Mouse (Mus musculus) macrophage (primary cell): ENCODE results near the gene N4bp2. TPM values are rescaled to one million over a fixed set of nuclear protein-coding genes. Genes with fewer than 3 reads are reported as not detected.

Source experiments
- H3K27ac ChIP-seq: fragments of 350-480 bp; formaldehyde crosslinking; 2 replicates; pipeline ENCODE4 v1.9.0; 2021
- H3K36me3 ChIP-seq: fragments of 350-480 bp; formaldehyde crosslinking; 2 replicates; pipeline ENCODE4 v1.9.0; 2021; ENCODE audit errors: inconsistent target
- H3K4me3 ChIP-seq: fragments of 350-480 bp; formaldehyde crosslinking; 2 replicates; pipeline ENCODE4 v1.9.0; 2021; ENCODE audit errors: inconsistent target
- H3K79me2 ChIP-seq: fragments of 350-480 bp; formaldehyde crosslinking; 2 replicates; pipeline ENCODE4 v1.9.0; 2021; ENCODE audit errors: inconsistent target
- WGBS: methylation state at CpG from one replicate; pipeline ENCODE4 v1.1.7; 2026; ENCODE audit warnings: inconsistent platforms; ENCODE audit not compliant: missing documents; 5-methylcytosine and 5-hydroxymethylcytosine counted together
- polyA plus RNA-seq: library from polyadenylated mRNA; stranded (reverse); fragments of 250-400 nt; gene quantifications from 3 replicates; pipeline ENCODE4 v1.2.4, GENCODE M21; 2018; ENCODE audit warnings: inconsistent platforms

Gene N4bp2
- polyA plus RNA-seq, 1 experiment from 2014 or later, result 5.2 TPM

DNA sequence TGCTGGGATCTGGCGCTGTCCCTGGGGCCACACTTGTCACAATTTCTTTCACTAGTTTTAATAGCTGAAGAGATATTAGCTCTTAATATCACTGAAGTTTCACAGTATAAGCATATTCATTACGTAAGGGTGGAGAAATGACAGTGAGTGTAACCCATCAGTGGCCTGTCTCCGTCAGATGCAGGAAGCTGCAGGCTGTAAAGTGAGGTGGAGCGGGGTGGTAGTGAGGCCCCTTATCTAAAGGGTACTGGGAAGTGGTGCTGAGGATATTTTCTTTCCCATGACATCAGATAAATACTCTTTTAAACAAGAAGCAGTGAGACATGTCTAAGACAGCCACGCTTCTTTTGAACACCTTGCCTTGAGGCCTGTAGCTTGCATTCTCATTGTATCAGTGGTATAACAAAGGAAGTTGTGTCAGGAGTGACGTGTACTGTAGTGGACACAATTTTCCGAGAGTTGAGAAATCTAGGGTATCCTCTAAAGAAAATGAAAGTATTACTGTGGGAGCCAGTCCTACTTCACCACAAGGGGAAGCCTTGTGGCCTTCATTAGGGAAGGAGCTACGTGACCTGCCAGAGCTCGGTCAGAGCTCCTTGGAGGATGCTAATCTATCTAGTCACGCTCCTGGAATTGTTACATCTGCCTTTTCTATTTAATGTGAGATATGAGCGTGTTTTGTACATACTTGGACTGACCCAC is 68.7 kb downstream of the N4bp2 start:
- no peaks in the 10 kb centered on the region for H3K79me2 ChIP-seq
- whole genome bisulfite sequencing, result 38% methylated on average over 11 of the region's 11 CpGs
- no peak overlapping the region for H3K4me3 ChIP-seq
- H3K27ac ChIP-seq, result no peak overlapping the region
- no peaks in the 10 kb centered on the region for H3K36me3 ChIP-seq

DNA sequence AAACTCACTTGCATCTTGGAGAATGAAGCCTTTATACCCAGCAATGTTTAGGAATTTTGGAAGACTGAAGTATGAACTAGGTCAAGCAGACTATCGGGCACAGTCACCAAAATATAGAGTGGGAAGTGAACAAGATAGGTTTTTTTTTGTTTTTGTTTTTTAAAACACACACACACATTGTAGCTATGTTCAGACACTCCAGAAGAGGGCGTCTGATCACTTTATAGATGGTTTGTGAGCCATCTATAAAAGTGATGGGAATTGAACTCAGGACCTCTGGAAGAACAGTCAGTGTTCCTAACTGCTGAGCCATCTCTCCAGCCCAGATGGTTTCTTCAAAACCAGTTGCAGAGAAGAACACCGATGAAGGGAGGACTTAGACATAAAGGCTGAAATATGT is 69.8 kb downstream of the N4bp2 start:
- H3K4me3 ChIP-seq, result no peak overlapping the region
- 92% methylated on average over 3 of the region's 3 CpGs for WGBS
- no peaks in the 10 kb centered on the region for H3K36me3 ChIP-seq
- no peaks in the 10 kb centered on the region for H3K79me2 ChIP-seq
- H3K27ac ChIP-seq, result no peak overlapping the region

DNA sequence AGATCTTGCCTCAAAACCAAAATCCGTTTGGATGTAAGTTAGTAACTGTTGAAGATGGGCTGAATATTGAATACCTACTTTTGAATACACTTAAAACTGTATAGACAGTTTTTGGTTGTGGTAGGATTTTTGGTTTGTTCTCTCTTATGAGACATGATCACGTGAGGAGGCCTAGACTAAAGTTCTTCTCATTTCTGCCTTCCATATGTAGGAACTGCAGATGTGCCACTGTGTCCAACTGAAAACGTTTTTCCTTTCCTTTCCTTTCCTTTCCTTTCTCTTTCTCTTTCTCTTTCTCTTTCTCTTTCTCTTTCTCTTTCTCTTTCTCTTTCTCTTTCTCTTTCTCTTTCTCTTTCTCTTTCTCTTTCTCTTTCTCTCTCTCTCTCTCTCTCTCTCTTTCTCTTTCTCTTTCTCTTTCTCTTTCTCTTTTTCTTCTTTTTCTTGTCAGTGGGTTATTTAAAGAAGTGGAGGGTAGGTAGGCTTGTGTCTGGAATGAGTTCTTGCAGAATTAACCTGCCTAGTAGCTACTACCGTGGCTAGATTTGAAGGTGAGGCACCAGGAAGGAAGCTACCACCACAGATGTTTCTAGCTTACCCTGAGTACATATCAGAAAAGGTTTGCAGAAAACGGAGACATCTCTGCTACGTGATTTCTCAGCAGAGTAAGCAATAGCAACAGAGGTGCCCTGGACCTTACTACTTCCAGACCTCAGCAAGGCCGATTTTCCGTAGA is 70.6 kb downstream of the N4bp2 start:
- no peak overlapping the region for H3K4me3 ChIP-seq
- 97% methylated on average over 8 of the region's 8 CpGs for WGBS
- H3K79me2 ChIP-seq, result no peaks in the 10 kb centered on the region
- no peaks in the 10 kb centered on the region for H3K36me3 ChIP-seq
- H3K27ac ChIP-seq, result no peak overlapping the region

DNA sequence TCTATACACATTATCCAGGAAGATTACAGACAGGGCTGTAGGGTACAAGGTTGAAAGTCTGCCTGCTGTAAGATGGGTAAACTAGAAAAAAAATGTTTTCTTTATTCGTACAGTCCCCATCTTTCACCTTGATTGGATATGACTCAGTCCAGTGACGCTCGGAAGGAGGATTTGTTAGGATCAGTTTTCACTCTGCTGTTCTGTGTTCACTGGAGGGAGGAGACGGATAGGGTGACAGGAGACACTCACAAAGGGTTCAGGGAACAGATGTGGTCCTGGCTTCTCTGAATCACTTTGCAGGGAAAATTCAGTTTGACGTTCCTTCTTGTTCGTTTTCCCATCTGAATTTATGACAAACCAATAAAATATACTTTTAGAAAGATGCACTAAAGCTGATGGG is 74.7 kb downstream of the N4bp2 start:
- no peaks in the 10 kb centered on the region for H3K79me2 ChIP-seq
- no peak overlapping the region for H3K4me3 ChIP-seq
- H3K36me3 ChIP-seq, result no peaks in the 10 kb centered on the region
- 99% methylated on average over 6 of the region's 6 CpGs for WGBS
- no peak overlapping the region for H3K27ac ChIP-seq

DNA sequence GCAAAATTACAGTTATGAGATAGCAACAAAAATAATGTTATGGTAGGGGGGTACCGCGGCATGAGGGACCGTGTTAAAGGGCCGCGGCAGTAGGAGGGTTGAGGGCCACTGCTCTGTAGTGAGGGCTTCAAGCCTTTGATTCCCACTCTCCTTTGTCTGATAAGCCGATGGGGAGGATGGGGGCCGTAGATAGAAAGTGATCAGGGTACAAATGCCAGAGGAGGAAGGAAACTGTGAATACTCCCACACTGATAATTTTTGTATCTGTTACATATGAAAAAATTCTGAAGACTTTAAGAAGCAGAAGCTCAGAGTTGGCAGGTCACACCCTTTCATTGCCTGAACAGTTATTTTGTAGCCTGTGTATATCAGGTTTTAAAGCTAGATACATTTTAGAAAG is 79.6 kb downstream of the N4bp2 start:
- 94% methylated on average over 7 of the region's 7 CpGs for WGBS
- no peak overlapping the region for H3K27ac ChIP-seq
- H3K4me3 ChIP-seq, result no peak overlapping the region
- H3K79me2 ChIP-seq, result no peaks in the 10 kb centered on the region
- no peaks in the 10 kb centered on the region for H3K36me3 ChIP-seq

DNA sequence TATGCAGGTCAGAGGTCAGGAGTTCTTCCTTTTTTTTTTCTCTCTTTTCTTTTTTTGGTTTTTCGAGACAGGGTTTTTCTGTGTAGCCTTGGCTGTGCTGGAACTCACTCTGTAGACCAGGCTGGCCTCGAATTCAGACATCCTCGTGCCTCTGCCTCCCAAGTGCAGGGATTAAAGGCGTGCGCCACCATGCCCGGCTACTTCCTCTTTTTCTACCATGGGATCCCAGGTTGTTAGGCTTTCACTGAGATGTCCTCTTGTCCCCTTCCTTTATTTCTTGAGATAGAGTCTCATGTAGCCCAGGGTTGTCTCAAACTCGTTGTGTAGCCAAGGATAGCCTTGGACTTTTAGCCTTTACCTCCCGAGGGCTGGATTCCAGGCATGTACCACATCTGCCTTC is 83.2 kb downstream of the N4bp2 start:
- H3K4me3 ChIP-seq, result no peak overlapping the region
- WGBS, result 62% methylated on average over 7 of the region's 8 CpGs

DNA sequence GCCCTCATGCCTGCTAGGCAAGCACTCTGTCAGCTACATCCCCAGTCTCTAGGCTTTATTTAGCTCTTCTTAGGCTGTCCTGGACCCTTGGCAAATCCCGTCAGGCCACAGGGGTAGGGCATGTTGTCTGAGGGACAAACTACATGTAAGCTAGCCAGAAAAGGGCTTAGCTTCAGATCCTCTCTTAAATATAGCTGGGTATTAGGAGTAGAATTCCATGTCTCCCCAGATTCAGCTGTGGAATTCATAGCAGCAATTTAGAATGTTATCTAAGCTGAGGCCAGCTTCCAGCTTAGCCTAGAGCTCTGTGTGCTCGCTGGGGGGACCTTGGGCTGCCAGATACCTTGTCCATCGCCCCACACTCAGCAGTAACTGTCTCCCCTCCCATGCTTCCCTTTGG is 83.6 kb downstream of the N4bp2 start:
- H3K4me3 ChIP-seq, result no peak overlapping the region
- WGBS, result 88% methylated on average over 3 of the region's 3 CpGs
- H3K36me3 ChIP-seq, result no peaks in the 10 kb centered on the region
- H3K27ac ChIP-seq, result no peak overlapping the region
- H3K79me2 ChIP-seq, result no peaks in the 10 kb centered on the region

More for the DNA sequence above, 83.2 kb downstream of the N4bp2 start:
- H3K36me3 ChIP-seq, result no peaks in the 10 kb centered on the region
- no peak overlapping the region for H3K27ac ChIP-seq
- H3K79me2 ChIP-seq, result no peaks in the 10 kb centered on the region

DNA sequence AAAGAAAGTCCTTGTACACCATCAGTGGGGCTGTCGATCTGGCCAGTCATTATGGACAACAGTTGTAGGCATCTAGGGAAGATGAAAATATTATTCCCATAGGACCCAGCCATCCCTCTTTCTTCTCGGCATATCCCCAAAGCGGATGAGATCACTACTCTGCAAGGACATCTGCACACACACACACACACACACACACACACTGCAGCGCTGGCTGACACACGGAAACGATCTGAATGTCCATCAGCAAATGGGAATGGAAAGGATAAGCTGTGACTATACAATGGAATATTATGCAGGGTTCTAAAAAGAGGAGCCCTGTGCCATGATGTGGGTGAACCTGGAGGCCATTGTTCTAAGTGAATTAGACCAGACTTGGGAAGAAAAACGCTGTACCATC is 84.3 kb downstream of the N4bp2 start:
- Histone ChIP-seq H3K27ac (no peak overlapping the region), H3K79me2 (no peaks in the 10 kb centered on the region), H3K36me3 (no peaks in the 10 kb centered on the region), H3K4me3 (no peak overlapping the region)
- WGBS, result 94% methylated on average over 6 of the region's 7 CpGs

DNA sequence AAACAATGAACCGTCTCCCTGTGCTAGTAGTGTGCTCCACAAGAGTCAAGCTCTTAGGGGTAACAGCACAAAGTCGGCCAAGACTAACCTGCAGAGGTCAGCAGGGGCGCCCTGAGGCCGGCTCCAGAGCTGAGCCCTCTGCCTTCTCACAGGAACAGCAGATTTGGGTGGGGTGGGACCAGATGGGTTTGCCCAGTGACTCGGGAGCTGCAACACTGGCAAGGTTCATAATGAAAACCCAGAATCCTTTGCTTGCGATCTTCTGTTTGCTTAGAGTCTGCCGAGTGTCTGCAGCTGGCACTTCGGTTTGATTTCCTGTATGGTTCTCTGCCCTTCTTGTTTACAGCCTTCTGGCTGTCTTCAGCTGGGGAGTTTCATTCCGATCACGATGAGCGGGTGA is 87.4 kb downstream of the N4bp2 start:
- no peak overlapping the region for H3K27ac ChIP-seq
- H3K79me2 ChIP-seq, result no peaks in the 10 kb centered on the region
- no peak overlapping the region for H3K4me3 ChIP-seq
- H3K36me3 ChIP-seq, result no peaks in the 10 kb centered on the region
- WGBS, result 45% methylated on average over 11 of the region's 11 CpGs

DNA sequence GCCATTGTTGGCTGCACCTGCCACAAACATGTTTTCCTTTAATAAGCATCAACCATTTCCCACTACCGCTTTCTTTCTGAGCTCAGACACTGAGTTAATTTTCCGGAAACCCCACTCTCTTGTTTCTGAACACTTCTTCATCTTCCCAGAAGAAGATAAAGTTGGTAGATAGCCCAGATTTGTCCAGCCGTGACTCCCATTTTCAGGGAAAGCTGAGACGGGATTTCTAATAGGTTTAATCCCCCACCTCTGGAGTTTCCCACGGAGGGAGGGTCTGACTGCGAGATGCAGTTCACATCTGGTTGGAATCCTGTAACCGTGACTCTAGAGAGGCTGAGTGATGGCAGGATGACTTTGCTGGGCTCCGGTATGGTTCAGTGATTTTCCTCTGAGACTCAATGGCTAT is 91.5 kb downstream of the N4bp2 start:
- H3K79me2 ChIP-seq, result no peaks in the 10 kb centered on the region
- 94% methylated on average over 8 of the region's 8 CpGs for WGBS
- no peaks in the 10 kb centered on the region for H3K36me3 ChIP-seq
- no peak overlapping the region for H3K4me3 ChIP-seq
- H3K27ac ChIP-seq, result no peak overlapping the region

DNA sequence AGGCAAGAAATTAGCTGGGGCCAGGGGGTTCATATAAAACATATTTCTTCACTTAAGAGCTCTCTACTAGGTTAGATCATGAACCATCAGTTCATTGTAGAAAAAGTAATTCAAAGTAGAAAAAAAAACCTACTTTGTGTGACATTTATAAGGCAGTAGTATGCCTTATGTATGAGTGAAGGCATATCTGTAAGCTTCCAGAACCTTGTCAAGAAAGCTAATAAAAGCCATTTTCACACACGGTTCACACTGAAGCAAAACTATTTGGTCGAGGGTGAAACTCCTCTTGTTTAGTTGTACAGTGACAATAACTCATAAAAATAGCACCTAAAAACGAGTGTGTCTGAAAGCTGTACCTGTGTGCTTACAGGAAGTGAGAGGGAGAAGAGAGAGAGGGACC is 92.2 kb downstream of the N4bp2 start:
- WGBS, result 74% methylated on average over 3 of the region's 3 CpGs
- no peaks in the 10 kb centered on the region for H3K79me2 ChIP-seq
- no peak overlapping the region for H3K27ac ChIP-seq
- H3K36me3 ChIP-seq, result no peaks in the 10 kb centered on the region
- H3K4me3 ChIP-seq, result no peak overlapping the region

DNA sequence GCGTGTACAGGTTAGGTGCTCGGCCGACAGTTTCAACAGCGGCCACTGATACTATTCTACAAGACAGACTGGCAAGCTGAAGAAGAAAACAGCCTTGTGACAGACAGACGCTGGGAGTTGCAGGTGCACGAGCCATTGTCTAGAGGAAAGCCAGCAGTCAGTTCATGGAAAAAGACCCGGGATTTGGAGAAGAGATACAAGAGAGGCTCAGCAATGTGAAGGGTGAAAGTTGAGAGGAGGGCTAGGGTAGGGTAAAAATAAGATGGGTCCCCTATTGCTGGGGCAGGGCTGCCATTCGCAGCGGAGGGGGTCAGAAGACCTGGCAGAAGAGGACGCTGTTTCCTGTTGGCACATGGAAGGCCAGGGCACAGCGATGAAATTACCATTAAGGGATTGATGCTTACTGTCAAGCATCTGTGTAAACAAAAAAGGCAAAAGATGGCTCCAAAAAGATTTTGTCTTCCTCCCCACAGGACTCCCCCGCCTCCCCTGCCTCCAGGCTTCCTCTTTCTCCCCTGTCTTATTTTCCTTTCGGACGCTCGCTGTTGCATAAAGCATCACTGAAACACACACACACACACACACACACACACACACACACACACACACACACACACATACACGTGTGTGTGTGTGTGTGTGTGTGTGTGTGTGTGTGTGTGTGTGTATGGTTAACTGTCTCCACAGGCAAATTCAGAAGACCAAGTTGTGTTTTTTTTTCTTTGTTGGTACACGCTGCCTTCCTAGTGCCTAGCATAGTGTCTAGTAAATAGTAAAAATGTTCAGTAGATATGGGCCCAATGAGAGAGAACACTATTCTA is 93.5 kb downstream of the N4bp2 start:
- 89% methylated on average over 13 of the region's 17 CpGs for WGBS
- H3K27ac ChIP-seq, result no peak overlapping the region
- H3K79me2 ChIP-seq, result no peaks in the 10 kb centered on the region
- H3K36me3 ChIP-seq, result no peaks in the 10 kb centered on the region
- no peak overlapping the region for H3K4me3 ChIP-seq

DNA sequence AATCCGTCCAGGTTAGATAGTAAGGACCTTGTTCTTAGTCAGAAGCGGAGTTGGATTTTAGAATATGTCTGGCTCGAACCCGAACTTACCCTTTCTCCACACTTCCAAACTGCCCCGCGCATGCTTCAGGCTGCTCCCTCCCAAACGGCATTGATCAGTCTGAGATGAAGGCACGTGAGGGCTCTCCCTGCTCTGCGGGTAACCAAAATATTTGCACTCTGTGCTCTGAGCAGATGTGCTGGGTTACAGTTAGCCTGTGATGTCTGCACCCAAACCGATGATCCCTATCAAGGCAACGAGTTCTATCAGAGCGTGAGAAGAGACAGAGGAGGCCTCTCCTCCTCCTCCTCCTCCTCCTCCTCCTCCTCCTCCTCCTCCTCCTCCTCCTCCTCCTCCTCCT is 94.6 kb downstream of the N4bp2 start:
- WGBS, result 96% methylated on average over 12 of the region's 12 CpGs
- no peaks in the 10 kb centered on the region for H3K36me3 ChIP-seq
- H3K79me2 ChIP-seq, result no peaks in the 10 kb centered on the region
- H3K27ac ChIP-seq, result no peak overlapping the region
- H3K4me3 ChIP-seq, result no peak overlapping the region

DNA sequence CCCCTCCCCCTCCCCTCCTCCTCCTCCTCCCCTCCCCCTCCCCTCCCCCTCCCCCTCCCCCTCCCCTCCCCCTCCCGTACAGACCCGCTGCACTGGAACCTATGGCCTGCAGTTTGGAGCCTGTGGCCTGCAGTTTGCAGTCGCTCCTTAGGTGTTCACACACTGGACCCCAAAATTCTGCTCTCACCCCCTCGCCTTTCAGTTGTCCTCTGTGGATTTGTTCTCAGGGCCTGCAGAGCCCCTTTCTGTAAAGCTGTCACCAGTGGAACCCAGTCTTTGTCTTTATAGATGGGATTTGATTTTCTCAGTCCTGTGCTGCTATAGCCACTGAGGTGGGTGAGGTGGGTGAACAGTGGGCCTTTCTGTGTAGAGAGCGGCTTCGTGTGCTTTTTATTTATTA is 95.0 kb downstream of the N4bp2 start:
- H3K4me3 ChIP-seq, result no peak overlapping the region
- no peaks in the 10 kb centered on the region for H3K79me2 ChIP-seq
- no peaks in the 10 kb centered on the region for H3K36me3 ChIP-seq
- no peak overlapping the region for H3K27ac ChIP-seq
- 100% methylated on average over 2 of the region's 6 CpGs for WGBS

DNA sequence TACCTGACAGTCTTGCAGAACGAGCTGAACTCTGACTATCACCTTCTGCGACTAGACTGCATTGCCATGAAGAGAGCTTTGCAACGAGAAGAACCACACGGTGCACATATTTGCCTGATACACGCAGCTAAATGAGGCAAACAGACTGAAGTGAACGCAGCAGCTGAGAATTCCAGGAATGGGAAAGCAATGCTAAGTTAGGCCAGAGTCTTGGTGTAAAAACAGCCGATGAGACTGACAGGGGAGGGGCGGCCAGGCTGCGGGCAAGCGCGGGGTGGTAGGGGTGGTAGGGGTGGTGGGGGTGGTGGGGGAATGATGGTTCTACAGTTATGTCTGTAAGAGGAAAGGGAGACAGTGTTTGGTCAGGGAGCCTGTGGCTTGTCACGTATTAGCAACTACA is 95.6 kb downstream of the N4bp2 start:
- Histone ChIP-seq H3K79me2 (peaks cover 3% of the 10 kb centered on the region), H3K4me3 (no peak overlapping the region), H3K36me3 (no peaks in the 10 kb centered on the region), H3K27ac (no peak overlapping the region)
- WGBS, result 94% methylated on average over 11 of the region's 12 CpGs
